Mouse (Mus musculus): ENCODE results near the gene Psmd2. TPM values are rescaled to one million over a fixed set of nuclear protein-coding genes. Genes with fewer than 3 reads are reported as not detected.
A peak's percentile ranks its signal among the peaks of the same experiment; 100 is the strongest.

Psmd2 gene
- 156 and 204 TPM in 2 replicates for polyA plus RNA-seq (2015; fragmentation: Nextera tagmentation; extraction: Ambion mirVana)

DNA sequence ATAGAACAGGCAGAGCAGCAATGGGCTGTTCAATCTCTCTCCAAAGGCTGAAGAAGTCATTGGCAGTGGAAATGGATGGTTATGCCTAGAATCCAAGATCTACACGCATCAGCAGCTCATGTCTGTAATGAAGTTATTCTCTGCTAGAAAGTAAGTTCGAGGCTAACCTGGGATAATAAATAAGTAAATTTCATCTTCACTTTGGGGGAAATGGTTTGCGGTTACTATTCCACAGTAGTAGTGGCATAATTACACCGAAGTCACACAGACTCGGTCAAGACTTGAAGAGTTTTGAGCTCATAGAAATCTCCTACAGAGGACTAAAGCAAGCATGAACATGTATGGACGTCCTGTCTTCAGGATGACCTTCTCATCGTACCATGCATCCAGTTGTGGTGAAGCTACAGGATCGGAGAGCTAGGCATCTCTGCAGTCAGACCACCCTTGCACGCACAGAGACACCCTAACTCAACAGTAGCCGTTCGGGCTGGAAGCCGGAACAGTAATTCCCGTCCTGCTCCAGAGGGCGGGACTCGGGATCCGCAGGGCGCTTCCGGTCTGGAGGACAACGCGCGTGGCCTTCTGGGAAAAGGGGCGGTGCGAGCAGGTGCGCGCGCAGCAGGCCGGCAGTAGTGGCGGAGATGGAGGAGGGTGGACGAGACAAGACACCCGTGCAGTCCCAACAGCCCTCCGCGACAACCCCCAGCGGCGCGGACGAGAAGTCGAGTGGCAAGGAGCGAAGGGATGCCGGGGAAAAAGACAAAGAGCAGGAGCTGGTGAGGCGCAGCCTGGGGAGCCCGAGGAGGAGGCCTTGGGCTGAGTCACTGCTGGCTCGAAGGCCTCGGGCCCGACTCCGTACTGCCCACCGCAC lies at the start of gene Psmd2:
Gene Psmd2, plus strand, starts transcription at position 577 of the 871 bp plus-strand sequence.

GRCm38 (mm10) chr16:20611357-20612227 lies 39.9 kb upstream of the Psmd2 start, which contains the start of the genes Eef1akmt4, Gm49333 and Alg3:
Gene Eef1akmt4, plus strand, starts transcription at chr16:20611593.
Gene Gm49333, plus strand, starts transcription at chr16:20611610.
Gene Alg3, minus strand, starts transcription at chr16:20611735.

GRCm38 (mm10) chr16:20621191-20621990 lies 30.1 kb upstream of the Psmd2 start, which contains the start of gene Camk2n2:
Gene Camk2n2, minus strand, starts transcription at chr16:20621287.

DNA sequence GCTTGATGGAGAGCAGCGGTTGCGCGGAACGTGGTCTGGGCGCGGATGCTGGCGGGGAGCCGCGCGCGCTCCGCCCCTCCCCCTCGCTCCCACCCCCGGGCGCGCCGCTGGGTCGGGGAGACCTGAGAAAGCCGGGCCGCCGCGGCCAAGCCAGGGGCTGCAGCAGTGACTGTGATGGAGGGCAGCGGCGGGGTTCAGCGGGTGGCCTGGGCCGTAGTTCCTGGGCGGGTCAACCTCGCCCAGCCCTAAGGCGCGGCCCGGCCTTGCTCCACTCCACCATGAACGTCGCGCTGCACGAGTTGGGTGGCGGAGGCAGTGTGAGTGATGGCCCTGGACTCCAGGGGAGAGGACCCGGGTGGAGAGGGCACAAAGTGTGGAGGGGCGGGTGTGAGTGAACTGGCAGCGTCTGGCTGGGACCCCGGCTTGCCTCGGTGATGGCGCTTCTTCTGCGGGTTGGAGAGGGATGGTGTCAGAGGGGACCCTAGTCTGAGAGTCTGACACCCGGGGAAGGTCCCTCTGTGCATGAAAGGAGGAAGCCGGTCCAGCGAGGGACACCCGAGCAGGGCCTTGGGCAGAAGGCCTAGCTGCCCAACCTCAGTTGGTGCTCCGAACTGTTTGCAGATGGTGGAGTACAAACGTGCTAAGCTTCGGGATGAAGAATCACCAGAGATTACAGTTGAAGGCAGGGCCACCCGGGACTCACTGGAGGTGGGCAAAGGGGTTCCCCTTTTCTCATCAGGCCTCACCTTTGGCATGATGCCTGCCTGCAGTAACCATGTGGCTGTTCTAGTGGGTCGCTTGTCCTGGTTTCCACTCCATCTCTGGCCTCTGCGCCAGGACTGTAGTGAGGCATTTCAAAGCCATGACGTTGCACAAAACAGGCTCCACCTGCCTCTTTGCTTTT lies 21.5 kb upstream of the Psmd2 start, which contains the start of gene Ece2:
Gene Ece2, plus strand, starts transcription at position 98 of the 904 bp plus-strand sequence.

GRCm38 (mm10) chr16:20668013-20668412 lies 16.6 kb downstream of the Psmd2 start, which contains the start of gene Eif4g1:
Gene Eif4g1, plus strand, starts transcription at chr16:20668313.

GRCm38 (mm10) chr16:20693111-20693701 lies 41.8 kb downstream of the Psmd2 start, which contains the start of gene Fam131a:
Gene Fam131a, plus strand, starts transcription at chr16:20693241.

Small RNA genes lying within 50 kb of the gene (microRNA-seq; reads per million reads assigned to microRNA genes)
- gene Mir1224 (ENCODE audit: borderline replicate concordance, insufficient number of aligned reads), result 10.2 reads per million, percentile 14 among the genes with 10 or more reads in this experiment

Other genes with a start within 250 kb of the Psmd2 start
- gene Abcc5, start 225.3 kb upstream of the Psmd2 start, polyA plus RNA-seq (2015; fragmentation: Nextera tagmentation; extraction: Ambion mirVana), result 32.8 and 40.6 TPM in 2 replicates
- gene Eif2b5, start 152.8 kb upstream of the Psmd2 start, polyA plus RNA-seq (2015; fragmentation: Nextera tagmentation; extraction: Ambion mirVana), result 60.8 and 62.9 TPM in 2 replicates
- gene Dvl3, start 134.7 kb upstream of the Psmd2 start, polyA plus RNA-seq (2015; fragmentation: Nextera tagmentation; extraction: Ambion mirVana), result 14.3 and 18.0 TPM in 2 replicates
- gene Ap2m1, start 116.2 kb upstream of the Psmd2 start, polyA plus RNA-seq (2015; fragmentation: Nextera tagmentation; extraction: Ambion mirVana), result 460 and 512 TPM in 2 replicates
- 41.1 and 47.2 TPM in 2 replicates for gene Abcf3, start 103.1 kb upstream of the Psmd2 start, polyA plus RNA-seq (2015; fragmentation: Nextera tagmentation; extraction: Ambion mirVana)
- 5.4 and 9.7 TPM in 2 replicates for gene Vwa5b2, start 62.2 kb upstream of the Psmd2 start, polyA plus RNA-seq (2015; fragmentation: Nextera tagmentation; extraction: Ambion mirVana)
- 11.8 and 16.2 TPM in 2 replicates for gene Eef1akmt4, start 40.1 kb upstream of the Psmd2 start, polyA plus RNA-seq (2015; fragmentation: Nextera tagmentation; extraction: Ambion mirVana)
- not detected in 2 replicates for gene Gm49333, start 40.0 kb upstream of the Psmd2 start, polyA plus RNA-seq (2015; fragmentation: Nextera tagmentation; extraction: Ambion mirVana)
- 17.8 and 26.2 TPM in 2 replicates for gene Alg3, start 39.9 kb upstream of the Psmd2 start, polyA plus RNA-seq (2015; fragmentation: Nextera tagmentation; extraction: Ambion mirVana)
- 3.7 and 7.8 TPM in 2 replicates for gene Camk2n2, start 30.4 kb upstream of the Psmd2 start, polyA plus RNA-seq (2015; fragmentation: Nextera tagmentation; extraction: Ambion mirVana)
- 2.9 and 3.8 TPM in 2 replicates for gene Ece2, start 21.8 kb upstream of the Psmd2 start, polyA plus RNA-seq (2015; fragmentation: Nextera tagmentation; extraction: Ambion mirVana)
- gene Eif4g1, start 16.7 kb downstream of the Psmd2 start, polyA plus RNA-seq (2015; fragmentation: Nextera tagmentation; extraction: Ambion mirVana), result 73.9 and 94.5 TPM in 2 replicates
- gene Fam131a, start 41.6 kb downstream of the Psmd2 start, polyA plus RNA-seq (2015; fragmentation: Nextera tagmentation; extraction: Ambion mirVana), result 10.6 and 14.7 TPM in 2 replicates
- gene Polr2h, start 66.0 kb downstream of the Psmd2 start, polyA plus RNA-seq (2015; fragmentation: Nextera tagmentation; extraction: Ambion mirVana), result 137 and 171 TPM in 2 replicates
- 13.3 and 27.2 TPM in 2 replicates for gene Clcn2, start 66.1 kb downstream of the Psmd2 start, polyA plus RNA-seq (2015; fragmentation: Nextera tagmentation; extraction: Ambion mirVana)
- gene Chrd, start 81.5 kb downstream of the Psmd2 start, polyA plus RNA-seq (2015; fragmentation: Nextera tagmentation; extraction: Ambion mirVana), result 5.3 and 9.5 TPM in 2 replicates
- gene Thpo, start 82.9 kb downstream of the Psmd2 start, polyA plus RNA-seq (2015; fragmentation: Nextera tagmentation; extraction: Ambion mirVana), result 1.5 and 2.5 TPM in 2 replicates